Mouse (Mus musculus) limb, embryonic 11.5 days (tissue): ENCODE results near the gene Fam71e2. TPM values are rescaled to one million over a fixed set of nuclear protein-coding genes. Genes with fewer than 3 reads are reported as not detected.

ENCODE experiments used
- ATAC-seq: fragments of 200-750 bp; cut with Nextera tagmentation; 2 replicates; pipeline ENCODE4 v1.8.0; 2017; ENCODE audit warnings: low read depth; ENCODE audit not compliant: insufficient number of reproducible peaks, low FRiP score, low TSS enrichment
- DNase-seq: peaks from one replicate; pipeline ENCODE4 v3.0.0-alpha.2; 2015; ENCODE audit warnings: low spot score
- H3K27ac ChIP-seq: fragments of 300-500 bp; sonication (generic); replicated peaks from 2 replicates; pipeline ENCODE4 v1.5.1; 2014; ENCODE audit warnings: low read depth, mild to moderate bottlenecking, low read length
- H3K27me3 ChIP-seq: fragments of 300-500 bp; sonication (generic); 2 replicates; pipeline ENCODE4 v1.6.1; 2014; ENCODE audit warnings: mild to moderate bottlenecking, low read length, mixed read lengths; ENCODE audit not compliant: control insufficient read depth, insufficient read depth
- H3K36me3 ChIP-seq: fragments of 300-500 bp; sonication (generic); 2 replicates; pipeline ENCODE4 v1.6.1; 2014; ENCODE audit warnings: mild to moderate bottlenecking, low read length, moderate library complexity, mixed read lengths; ENCODE audit not compliant: control insufficient read depth, insufficient read depth
- H3K4me1 ChIP-seq: fragments of 300-500 bp; sonication (generic); 2 replicates; pipeline ENCODE4 v1.6.1; 2014; ENCODE audit warnings: low read length, mixed read lengths; ENCODE audit not compliant: control insufficient read depth, insufficient read depth
- H3K4me2 ChIP-seq: fragments of 300-500 bp; sonication (generic); 2 replicates; pipeline ENCODE4 v1.6.1; 2014; ENCODE audit warnings: low read depth, mild to moderate bottlenecking, moderate library complexity; ENCODE audit not compliant: severe bottlenecking
- H3K4me3 ChIP-seq: fragments of 300-500 bp; sonication (generic); 2 replicates; pipeline ENCODE4 v1.5.1; 2014; ENCODE audit warnings: low read depth, low read length
- H3K9ac ChIP-seq: fragments of 300-500 bp; sonication (generic); 2 replicates; pipeline ENCODE4 v1.6.1; 2014; ENCODE audit warnings: mild to moderate bottlenecking, low read length
- H3K9me3 ChIP-seq: fragments of 300-500 bp; sonication (generic); 2 replicates; pipeline ENCODE4 v1.6.1; 2016; ENCODE audit warnings: low read length; ENCODE audit not compliant: control insufficient read depth
- WGBS: fragments of 180-500 bp; shearing (Covaris S2); extraction: QIAGEN DNeasy Blood & Tissue Kit; methylation state at CpG from one replicate; pipeline ENCODE4 v1.1.7; 2014; 5-methylcytosine and 5-hydroxymethylcytosine counted together
- polyA plus RNA-seq: library from polyadenylated mRNA; unstranded; fragments of >200 nt; fragmentation: Nextera tagmentation; extraction: Ambion mirVana; gene quantifications from 2 replicates; pipeline ENCODE4 v1.2.1, GENCODE M21; 2014

The Fam71e2 gene
- polyA plus RNA-seq, 1 experiment from 2014 or later: not detected

GRCm38 (mm10) chr7:4764946-4765710 lies 6.0 kb downstream of the Fam71e2 start:
- Histone ChIP-seq H3K4me3 (no peak overlapping the region), H3K36me3 (no peaks in the 10 kb centered on the region), H3K27me3 (no peaks in the 10 kb centered on the region), H3K4me2 (no peak overlapping the region), H3K4me1 (no peaks in the 10 kb centered on the region), H3K9me3 (no peaks in the 10 kb centered on the region), H3K9ac (no peak overlapping the region), H3K27ac (no peak overlapping the region)
- 27% methylated on average over 4 of the region's 4 CpGs for WGBS
- DNase-seq (no peak), ATAC-seq (no peak)

GRCm38 (mm10) chr7:4759670-4760069 lies 11.4 kb downstream of the Fam71e2 start:
- H3K36me3 ChIP-seq: no peaks in the 10 kb centered on the region
- ATAC-seq: no peak
- no peak overlapping the region for H3K9ac ChIP-seq
- H3K4me1 ChIP-seq: no peaks in the 10 kb centered on the region
- H3K4me3 ChIP-seq: no peak overlapping the region
- no peaks in the 10 kb centered on the region for H3K27me3 ChIP-seq
- DNase-seq: no peak
- no peaks in the 10 kb centered on the region for H3K9me3 ChIP-seq
- no peak overlapping the region for H3K4me2 ChIP-seq
- 41% methylated on average over 1 of the region's 1 CpGs for WGBS
- H3K27ac ChIP-seq: no peak overlapping the region

- Histone ChIP-seq H3K9me3 (no peaks in the 10 kb centered on the region), H3K27ac (no peak within 1 kb of the TSS), H3K27me3 (no peaks in the 10 kb centered on the region), H3K4me2 (peak within 1 kb of the TSS; percentile 39), H3K36me3 (no peaks in the 10 kb centered on the region; the same call in 1 of the 2 replicates), H3K4me1 (peaks cover 9% of the 10 kb centered on the region), H3K4me3 (peak within 1 kb of the TSS; percentile 33), H3K9ac (no peak within 1 kb of the TSS; the same call in 1 of the 2 replicates)
- 5% methylated on average over 24 of the region's 24 CpGs for WGBS
- DNase-seq (peak; percentile 94), ATAC-seq (peak; percentile 94)
Measured at GRCm38 (mm10) chr7:4752821-4753570, 18.1 kb downstream of the Fam71e2 start, which contains the start of gene Cox6b2. Gene Cox6b2, minus strand, starts transcription at chr7:4753094.

GRCm38 (mm10) chr7:4751971-4752820 lies 18.9 kb downstream of the Fam71e2 start:
- DNase-seq (peak; percentile 82), ATAC-seq (peak; percentile 77)
- peaks cover 9% of the 10 kb centered on the region for H3K4me1 ChIP-seq
- no peaks in the 10 kb centered on the region for H3K9me3 ChIP-seq
- no peak overlapping the region for H3K27ac ChIP-seq
- H3K4me3 ChIP-seq: peak overlapping the region; percentile 33
- H3K4me2 ChIP-seq: peak overlapping the region; percentile 39
- H3K36me3 ChIP-seq: no peaks in the 10 kb centered on the region; the same call in 1 of the 2 replicates
- 1% methylated on average over 30 of the region's 30 CpGs for WGBS
- H3K27me3 ChIP-seq: no peaks in the 10 kb centered on the region
- H3K9ac ChIP-seq: no peak overlapping the region

- Histone ChIP-seq H3K4me3 (no peak overlapping the region), H3K9me3 (no peaks in the 10 kb centered on the region), H3K27me3 (no peaks in the 10 kb centered on the region), H3K4me1 (peaks cover 9% of the 10 kb centered on the region), H3K9ac (no peak overlapping the region), H3K27ac (no peak overlapping the region), H3K4me2 (no peak overlapping the region), H3K36me3 (peaks cover 3% of the 10 kb centered on the region)
- WGBS: 90% methylated on average over 2 of the region's 2 CpGs
- ATAC-seq (no peak), DNase-seq (no peak)
Measured at GRCm38 (mm10) chr7:4749169-4749568, 21.9 kb downstream of the Fam71e2 start.

- 74% methylated on average over 4 of the region's 4 CpGs for WGBS
- no peak for ATAC-seq
Measured at GRCm38 (mm10) chr7:4748321-4748720, 22.8 kb downstream of the Fam71e2 start.

GRCm38 (mm10) chr7:4747156-4747899 lies 23.8 kb downstream of the Fam71e2 start:
- H3K27me3 ChIP-seq: no peaks in the 10 kb centered on the region
- H3K9me3 ChIP-seq: no peaks in the 10 kb centered on the region
- H3K9ac ChIP-seq: no peak overlapping the region
- peaks cover 9% of the 10 kb centered on the region for H3K36me3 ChIP-seq
- no peak overlapping the region for H3K27ac ChIP-seq
- ATAC-seq (no peak), DNase-seq (no peak)
- no peak overlapping the region for H3K4me2 ChIP-seq
- H3K4me1 ChIP-seq: peaks cover 7% of the 10 kb centered on the region
- H3K4me3 ChIP-seq: no peak overlapping the region
- 59% methylated on average over 9 of the region's 9 CpGs for WGBS

More at GRCm38 (mm10) chr7:4748321-4748720, 22.8 kb downstream of the Fam71e2 start:
- Histone ChIP-seq H3K27ac (no peak overlapping the region), H3K9me3 (no peaks in the 10 kb centered on the region), H3K9ac (no peak overlapping the region), H3K4me3 (no peak overlapping the region), H3K27me3 (no peaks in the 10 kb centered on the region), H3K4me1 (peaks cover 9% of the 10 kb centered on the region), H3K4me2 (no peak overlapping the region), H3K36me3 (peaks cover 3% of the 10 kb centered on the region)
- no peak for DNase-seq
